Mouse (Mus musculus): ENCODE data around the gene Prpf39. TPM values are rescaled to one million over a fixed set of nuclear protein-coding genes. Genes with fewer than 3 reads are reported as not detected.

Gene Prpf39
- 10 to 100 TPM; 43.4 to 48.7 TPM for total RNA-seq (2021)
- long read RNA-seq, experiment 1, full-length matches to known transcripts: 4 of 16 reads
- long read RNA-seq, experiment 1, partial matches to known transcripts: 1 of 16 reads
- long read RNA-seq, experiment 1, other reads (novel, unspliced or antisense): 11 of 16 reads
- long read RNA-seq, experiment 2, full-length matches to known transcripts: 4 of 22 reads
- long read RNA-seq, experiment 2, partial matches to known transcripts: 2 of 22 reads
- long read RNA-seq, experiment 2, other reads (novel, unspliced or antisense): 16 of 22 reads

- Histone ChIP-seq H3K27ac (peak within 1 kb of the TSS; percentile 91), H3K4me3 (peak within 1 kb of the TSS; percentile 75)
- DNase-seq (ENCODE audit: low spot score in 2 of 2): peak; percentile 86 to 91
- no peak; the same call in 1 of the 2 replicates for TF ChIP-seq CTCF (conservative IDR thresholded peaks at IDR 0.05)
Observed at GRCm38 (mm10) chr12:65036190-65036870, at the start of gene Prpf39. TSS of gene Prpf39 (plus strand) at chr12:65036333.

GRCm38 (mm10) chr12:65007725-65008124 lies 28.4 kb upstream of the Prpf39 start:
- no peak overlapping the region for H3K4me3 ChIP-seq
- no peak for TF ChIP-seq CTCF (conservative IDR thresholded peaks at IDR 0.05)
- no peak overlapping the region for H3K27ac ChIP-seq
- no peak for DNase-seq (ENCODE audit: low spot score in 2 of 2)

- no peak for DNase-seq (ENCODE audit: low spot score in 2 of 2)
- TF ChIP-seq CTCF (conservative IDR thresholded peaks at IDR 0.05): no peak
- Histone ChIP-seq H3K27ac (no peak overlapping the region), H3K4me3 (no peak overlapping the region)
Observed at GRCm38 (mm10) chr12:65022842-65023241, 13.3 kb upstream of the Prpf39 start.

- Histone ChIP-seq H3K4me3 (peak overlapping the region; percentile 75), H3K27ac (peak overlapping the region; percentile 91)
- no peak for DNase-seq (ENCODE audit: low spot score in 2 of 2)
- TF ChIP-seq CTCF (conservative IDR thresholded peaks at IDR 0.05): no peak
Observed at GRCm38 (mm10) chr12:65035839-65036189, 319 bp upstream of the Prpf39 start.

- no peak for DNase-seq (ENCODE audit: low spot score in 2 of 2)
- H3K4me3 ChIP-seq: peak overlapping the region; percentile 75
- H3K27ac ChIP-seq: peak overlapping the region; percentile 91; the same call in 1 of the 2 replicates
- no peak for TF ChIP-seq CTCF (conservative IDR thresholded peaks at IDR 0.05)
Observed at GRCm38 (mm10) chr12:65036892-65037545, 886 bp downstream of the Prpf39 start.

GRCm38 (mm10) chr12:65037546-65037937 lies 1.4 kb downstream of the Prpf39 start:
- Histone ChIP-seq H3K4me3 (peak overlapping the region; percentile 75), H3K27ac (no peak overlapping the region)
- TF ChIP-seq CTCF (conservative IDR thresholded peaks at IDR 0.05): no peak
- no peak for DNase-seq (ENCODE audit: low spot score in 2 of 2)

GRCm38 (mm10) chr12:65048799-65049198 lies 12.7 kb downstream of the Prpf39 start:
- no peak for DNase-seq (ENCODE audit: low spot score in 2 of 2)
- H3K4me3 ChIP-seq: no peak overlapping the region
- no peak for TF ChIP-seq CTCF (conservative IDR thresholded peaks at IDR 0.05)
- no peak overlapping the region for H3K27ac ChIP-seq

GRCm38 (mm10) chr12:65058203-65058602 lies 22.1 kb downstream of the Prpf39 start:
- TF ChIP-seq CTCF (conservative IDR thresholded peaks at IDR 0.05): no peak
- DNase-seq (ENCODE audit: low spot score in 2 of 2): no peak
- no peak overlapping the region for H3K27ac ChIP-seq
- H3K4me3 ChIP-seq: no peak overlapping the region

GRCm38 (mm10) chr12:65061082-65061481 lies 24.9 kb downstream of the Prpf39 start:
- peak; percentile 32 for TF ChIP-seq CTCF (conservative IDR thresholded peaks at IDR 0.05)
- no peak overlapping the region for H3K4me3 ChIP-seq
- H3K27ac ChIP-seq: no peak overlapping the region
- DNase-seq (ENCODE audit: low spot score in 2 of 2): no peak

GRCm38 (mm10) chr12:65065241-65065640 lies 29.1 kb downstream of the Prpf39 start:
- Histone ChIP-seq H3K4me3 (no peak overlapping the region), H3K27ac (no peak overlapping the region)
- no peak for TF ChIP-seq CTCF (conservative IDR thresholded peaks at IDR 0.05)
- DNase-seq (ENCODE audit: low spot score in 2 of 2): no peak

- no peak overlapping the region for H3K27ac ChIP-seq
- H3K4me3 ChIP-seq: no peak overlapping the region
- DNase-seq (ENCODE audit: low spot score in 2 of 2): no peak
- no peak for TF ChIP-seq CTCF (conservative IDR thresholded peaks at IDR 0.05)
Observed at GRCm38 (mm10) chr12:65066234-65066633, 30.1 kb downstream of the Prpf39 start.

- DNase-seq (ENCODE audit: low spot score in 2 of 2): no peak
- Histone ChIP-seq H3K4me3 (no peak overlapping the region), H3K27ac (no peak overlapping the region)
- no peak for TF ChIP-seq CTCF (conservative IDR thresholded peaks at IDR 0.05)
Observed at GRCm38 (mm10) chr12:65068409-65068808, 32.3 kb downstream of the Prpf39 start.

- no peak for TF ChIP-seq CTCF (conservative IDR thresholded peaks at IDR 0.05)
- DNase-seq (ENCODE audit: low spot score in 2 of 2): no peak
- H3K27ac ChIP-seq: peak overlapping the region; percentile 99
- H3K4me3 ChIP-seq: peak overlapping the region; percentile 78
Observed at GRCm38 (mm10) chr12:65072911-65073610, 36.9 kb downstream of the Prpf39 start.
